Mouse (Mus musculus): ENCODE results near the gene Txndc16.

Txndc16 gene

DNA sequence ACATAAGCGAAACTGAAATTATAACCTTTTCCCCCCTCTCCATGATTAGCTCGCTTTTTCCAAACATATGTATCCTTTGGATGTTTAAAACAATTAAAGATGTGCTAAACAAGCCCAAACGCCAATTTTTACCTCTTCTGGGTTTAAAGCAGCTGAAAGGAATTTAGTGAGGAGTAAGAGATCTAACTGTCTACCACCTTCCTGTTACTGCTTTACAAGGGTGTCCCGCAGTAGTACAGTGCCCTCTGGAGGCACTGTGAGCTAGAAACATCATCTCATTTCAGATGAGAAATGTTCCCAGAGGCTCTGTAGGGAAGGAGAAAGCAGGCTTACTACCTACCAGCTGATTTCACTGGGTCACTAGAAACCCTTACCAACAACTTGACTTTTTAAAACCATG lies 77.6 kb downstream of the Txndc16 start:
- DNase-seq: peak; percentile 52 to 57

DNA sequence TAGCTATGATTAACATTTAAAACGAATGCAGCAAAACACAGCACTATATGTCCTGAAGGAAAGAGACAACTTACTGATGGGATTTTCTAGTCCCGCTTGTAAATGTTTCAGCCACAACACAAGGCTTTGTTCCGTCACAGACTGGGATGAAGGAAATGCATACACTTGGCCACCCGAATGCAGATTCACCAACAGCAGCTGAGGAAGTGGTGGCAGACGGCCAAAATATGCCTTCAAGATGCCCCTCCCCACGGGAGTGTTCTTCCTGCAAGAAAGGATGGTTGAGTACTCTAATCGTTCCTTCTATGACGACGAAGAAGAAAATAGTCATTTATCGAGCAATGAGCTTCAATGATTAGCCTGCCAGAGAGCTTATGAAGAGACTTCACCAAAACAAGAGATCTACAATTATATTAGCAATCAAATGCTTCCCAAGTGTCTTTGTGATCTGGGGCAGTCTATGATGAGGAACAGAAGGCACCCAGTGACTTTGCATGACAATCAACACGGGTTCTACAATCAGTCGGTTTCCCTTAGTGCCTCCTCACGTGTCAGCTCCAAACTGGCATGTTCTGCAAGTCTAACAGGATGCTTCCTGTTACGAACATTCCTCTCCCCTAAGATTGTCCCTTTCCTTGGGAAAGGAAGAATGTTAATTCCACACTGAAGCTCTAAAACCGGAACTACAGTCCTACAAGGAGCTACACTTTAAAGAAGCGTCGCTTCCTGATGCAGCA lies 79.6 kb downstream of the Txndc16 start:
- peak; percentile 35 to 40 for DNase-seq

DNA sequence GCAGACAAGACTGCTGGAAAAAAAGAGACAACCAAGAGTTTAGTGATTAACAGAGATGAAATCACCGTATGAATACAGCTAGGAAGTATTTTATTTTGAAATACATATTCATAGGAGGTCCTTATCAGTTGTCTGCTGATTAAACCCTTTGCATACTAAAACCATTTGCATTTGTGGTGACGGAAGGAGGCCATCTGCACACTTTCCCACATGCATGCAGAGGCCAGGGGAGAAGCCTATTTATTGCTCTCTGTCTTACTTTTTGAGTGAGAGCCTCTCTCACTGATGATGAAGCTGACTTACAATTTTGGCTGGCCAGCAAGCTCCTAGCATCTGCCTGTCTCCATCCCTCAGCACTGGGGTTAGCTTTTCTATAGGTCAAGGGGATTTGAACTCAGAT lies 84.2 kb downstream of the Txndc16 start:
- no peak for DNase-seq

DNA sequence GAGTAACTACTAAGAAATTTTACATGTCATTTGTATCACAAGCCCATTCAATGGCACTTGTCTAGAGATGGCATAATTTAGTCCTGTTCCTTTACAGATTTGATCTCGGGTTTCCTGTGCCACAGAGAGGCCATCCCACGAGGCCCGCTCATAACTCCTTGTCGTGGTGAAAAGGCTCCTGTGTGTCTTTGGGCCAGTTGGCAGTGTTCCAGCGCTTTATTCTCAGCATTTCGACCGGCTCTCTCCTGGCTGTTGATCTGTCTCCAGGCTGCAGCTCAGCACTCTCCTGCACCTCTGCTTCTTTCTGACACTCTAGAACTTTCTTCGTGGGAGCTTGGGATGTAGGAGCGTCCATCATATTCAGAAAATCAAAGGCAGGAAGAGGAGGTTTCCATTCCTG lies 84.6 kb downstream of the Txndc16 start:
- DNase-seq: peak; percentile 37 to 48

DNA sequence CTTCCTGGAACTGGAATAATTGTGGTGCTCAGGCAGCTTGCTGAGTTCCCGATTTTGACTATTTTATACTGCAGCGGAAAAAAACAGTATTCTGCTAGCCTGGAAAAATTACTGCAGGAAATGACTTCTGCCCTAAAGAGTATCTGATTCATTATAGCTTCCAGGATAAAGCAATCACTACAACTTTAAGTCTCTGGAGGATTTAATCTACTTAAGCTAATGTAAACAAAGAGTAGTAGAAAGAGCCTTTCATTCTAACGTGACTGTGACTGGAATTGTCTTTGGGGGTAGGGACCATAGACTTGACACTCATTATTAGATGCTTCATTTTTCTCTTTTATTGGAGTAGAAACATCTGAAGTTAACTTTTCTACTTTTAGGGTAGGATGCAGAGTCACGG lies 101.8 kb downstream of the Txndc16 start:
- DNase-seq: no peak

DNA sequence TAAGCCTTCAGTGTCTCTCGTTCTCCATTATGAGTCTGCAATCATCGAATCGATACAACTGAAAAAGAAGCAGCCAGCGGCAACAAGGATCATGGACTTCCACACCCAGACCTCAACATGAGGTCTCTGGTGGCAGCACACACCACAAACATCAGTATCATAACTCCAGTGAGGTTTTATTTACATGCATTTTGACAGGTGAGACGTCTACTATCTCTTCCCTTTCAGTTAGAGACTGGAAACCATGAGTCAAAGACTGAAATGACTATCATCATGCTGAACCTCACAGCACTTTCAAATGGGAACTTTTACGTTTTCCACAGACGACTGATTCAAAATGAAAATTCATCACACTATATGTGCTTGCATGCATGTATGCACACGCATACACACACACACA lies 117.9 kb downstream of the Txndc16 start:
- no peak for DNase-seq

DNA sequence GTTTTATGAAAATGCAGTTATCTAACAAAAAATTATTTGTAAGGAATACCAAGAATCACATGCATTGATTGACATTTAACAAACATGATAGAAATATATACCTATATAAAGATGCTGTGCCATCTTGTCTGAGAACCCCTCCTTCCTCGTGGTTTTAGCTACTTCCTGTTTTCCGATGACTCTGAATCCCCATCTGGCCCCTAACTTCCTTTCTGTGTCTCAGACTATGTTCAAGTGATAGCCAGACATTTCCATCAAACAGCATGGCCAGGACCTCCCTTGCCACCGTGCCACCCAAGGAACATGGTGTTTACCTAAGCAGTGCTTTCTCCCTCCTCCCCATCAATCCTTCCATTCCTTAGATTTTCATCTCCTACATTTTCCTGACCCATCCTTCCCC lies 127.8 kb downstream of the Txndc16 start:
- no peak for DNase-seq

DNA sequence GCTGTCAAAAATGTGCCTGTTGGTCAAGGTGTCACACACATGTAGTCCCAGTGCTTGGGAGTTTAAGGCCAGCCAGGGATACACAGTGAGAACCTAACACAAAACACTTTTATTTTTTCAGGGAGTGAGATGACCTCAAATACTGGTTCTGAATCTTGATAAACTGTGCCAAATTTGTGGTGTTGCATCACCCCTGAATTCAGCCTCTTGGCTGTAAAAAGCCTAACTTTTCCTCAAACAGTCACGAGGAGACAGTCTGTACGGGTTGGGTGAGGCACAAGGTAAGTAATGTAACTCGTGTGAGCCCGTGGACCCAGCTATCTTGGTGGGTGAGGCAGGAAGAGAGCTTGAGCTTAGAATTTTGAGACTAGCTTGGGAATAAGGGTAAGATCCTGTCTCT lies 130.1 kb downstream of the Txndc16 start:
- no peak for DNase-seq

DNA sequence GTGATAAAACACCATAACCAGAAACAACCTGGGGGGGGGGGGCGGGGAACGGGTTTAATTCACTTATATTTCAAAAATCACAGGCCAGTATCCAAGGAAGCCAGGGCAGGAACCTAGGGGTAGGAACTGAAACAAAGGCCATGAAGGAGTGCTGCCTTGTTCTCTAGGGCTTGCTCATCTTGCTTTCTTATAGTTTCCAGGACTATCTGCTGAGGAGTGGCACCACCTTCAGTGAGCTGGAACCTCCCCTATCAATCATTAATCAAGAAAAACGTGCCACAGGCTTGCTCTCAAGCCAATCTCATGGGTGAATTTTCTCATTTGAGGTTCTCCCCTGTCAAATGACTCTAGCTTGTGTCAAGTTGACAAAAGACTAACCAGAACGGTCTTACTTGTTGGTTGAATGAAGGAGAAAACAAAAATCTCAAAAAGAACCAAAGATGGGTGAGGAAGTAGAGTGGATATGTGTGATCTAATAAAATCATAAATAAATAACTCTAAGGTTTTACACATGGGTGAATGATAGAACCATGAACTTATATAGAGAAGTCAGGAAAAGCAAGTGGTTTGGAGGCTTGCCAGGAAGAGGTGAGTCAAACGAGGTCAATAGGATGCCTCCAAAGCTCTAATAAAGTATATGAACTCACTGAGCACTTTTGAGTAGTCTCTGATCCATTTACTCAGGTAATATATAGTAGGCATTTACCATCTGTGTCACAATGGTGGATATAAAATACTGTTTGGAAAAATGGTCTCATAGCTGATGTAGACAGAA lies 134.3 kb downstream of the Txndc16 start:
- no peak for DNase-seq

DNA sequence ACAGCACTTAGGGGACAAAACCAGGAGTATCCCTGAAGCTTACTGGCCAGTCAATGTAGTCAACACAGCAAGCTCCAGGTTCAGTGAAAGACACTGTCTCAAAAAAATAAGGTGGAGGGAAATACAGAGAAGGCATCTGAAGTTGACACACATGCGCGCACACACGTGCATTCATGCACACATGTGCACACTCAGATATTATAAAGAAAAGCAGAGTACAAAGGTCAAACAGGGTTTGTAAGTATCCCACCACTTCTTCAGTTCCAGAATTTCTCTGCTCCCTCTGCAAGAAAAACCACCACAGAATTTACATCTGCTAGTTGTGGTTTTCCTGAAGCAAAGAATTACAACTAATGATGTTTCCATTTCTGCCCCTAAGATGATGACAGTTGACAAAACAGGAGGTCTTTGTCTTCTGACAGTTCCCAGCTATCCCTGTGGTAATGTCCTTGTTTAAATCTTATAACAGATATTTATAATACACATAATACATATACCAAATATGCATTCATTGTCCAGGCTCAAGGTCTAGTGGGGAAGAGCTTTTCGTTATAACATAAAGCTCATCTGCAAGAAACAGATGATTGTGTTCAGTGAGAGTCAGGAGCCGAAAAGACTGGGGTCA lies 135.4 kb downstream of the Txndc16 start:
- no peak for DNase-seq

DNA sequence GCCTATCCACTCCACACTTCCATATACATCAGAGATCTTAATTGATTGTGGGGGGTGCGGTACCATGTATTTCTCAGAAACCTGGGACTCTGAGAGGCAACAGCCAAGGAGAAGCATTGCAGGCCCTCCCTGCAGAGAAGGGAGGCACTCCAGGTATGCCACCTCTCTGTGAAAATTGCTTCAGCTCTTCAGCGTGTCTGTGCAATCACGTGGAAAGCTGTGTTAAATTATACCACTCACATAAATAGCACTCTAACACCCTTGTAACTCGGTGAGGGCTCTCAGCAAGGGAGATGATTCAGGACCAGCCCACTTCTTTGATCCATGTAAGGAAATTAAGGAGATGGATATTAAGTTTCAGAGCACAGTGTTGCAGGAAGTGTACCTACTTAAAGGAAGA lies 136.6 kb downstream of the Txndc16 start:
- no peak for DNase-seq
